Mouse (Mus musculus): ENCODE data around the gene Spaar.

Spaar gene

GRCm38 (mm10) chr4:43729794-43730550, at the start of gene Spaar:
TSS of gene Spaar (plus strand) at chr4:43730034.
- DNase-seq (ENCODE audit: low spot score in 2 of 2), result no peak

GRCm38 (mm10) chr4:43690021-43690420, 39.8 kb upstream of the Spaar start:
- DNase-seq (ENCODE audit: low spot score in 2 of 2), result no peak

- no peak for DNase-seq (ENCODE audit: low spot score in 2 of 2)
Measured at GRCm38 (mm10) chr4:43691026-43691425, 38.8 kb upstream of the Spaar start.

- DNase-seq (ENCODE audit: low spot score in 2 of 2), result no peak
Measured at GRCm38 (mm10) chr4:43693806-43694241, 36.0 kb upstream of the Spaar start.

GRCm38 (mm10) chr4:43694439-43695248, 35.2 kb upstream of the Spaar start:
- DNase-seq (ENCODE audit: low spot score in 2 of 2), result no peak

- no peak for DNase-seq (ENCODE audit: low spot score in 2 of 2)
Measured at GRCm38 (mm10) chr4:43695249-43695671, 34.6 kb upstream of the Spaar start.

GRCm38 (mm10) chr4:43696561-43696960, 33.3 kb upstream of the Spaar start:
- DNase-seq (ENCODE audit: low spot score in 2 of 2), result no peak

GRCm38 (mm10) chr4:43700707-43701106, 29.1 kb upstream of the Spaar start, which contains the start of gene Olfr70:
TSS of gene Olfr70 (minus strand) at chr4:43700807.
- DNase-seq (ENCODE audit: low spot score in 2 of 2), result no peak

GRCm38 (mm10) chr4:43703439-43703838, 26.4 kb upstream of the Spaar start:
- DNase-seq (ENCODE audit: low spot score in 2 of 2), result no peak

- DNase-seq (ENCODE audit: low spot score in 2 of 2), result no peak
Measured at GRCm38 (mm10) chr4:43703851-43704250, 26.0 kb upstream of the Spaar start.

- no peak for DNase-seq (ENCODE audit: low spot score in 2 of 2)
Measured at GRCm38 (mm10) chr4:43705991-43706390, 23.8 kb upstream of the Spaar start.

GRCm38 (mm10) chr4:43709869-43710268, 20.0 kb upstream of the Spaar start, which contains the start of gene Olfr71:
TSS of gene Olfr71 (minus strand) at chr4:43710255.
- DNase-seq (ENCODE audit: low spot score in 2 of 2), result no peak

GRCm38 (mm10) chr4:43711821-43712220, 18.0 kb upstream of the Spaar start:
- peak; percentile 66 to 74 for DNase-seq (ENCODE audit: low spot score in 2 of 2)

- no peak for DNase-seq (ENCODE audit: low spot score in 2 of 2)
Measured at GRCm38 (mm10) chr4:43713652-43714219, 16.1 kb upstream of the Spaar start.

GRCm38 (mm10) chr4:43720491-43721228, 9.2 kb upstream of the Spaar start:
- DNase-seq (ENCODE audit: low spot score in 2 of 2), result no peak

GRCm38 (mm10) chr4:43722191-43722590, 7.6 kb upstream of the Spaar start:
- DNase-seq (ENCODE audit: low spot score in 2 of 2), result no peak

- DNase-seq (ENCODE audit: low spot score in 2 of 2), result no peak
Measured at GRCm38 (mm10) chr4:43724764-43725163, 5.1 kb upstream of the Spaar start.

GRCm38 (mm10) chr4:43726228-43726993, 3.4 kb upstream of the Spaar start:
- DNase-seq (ENCODE audit: low spot score in 2 of 2), result no peak

- DNase-seq (ENCODE audit: low spot score in 2 of 2), result no peak
Measured at GRCm38 (mm10) chr4:43726995-43727394, 2.8 kb upstream of the Spaar start, which contains the start of gene Hrct1. TSS of gene Hrct1 (plus strand) at chr4:43727188.

GRCm38 (mm10) chr4:43727718-43728575, 1.9 kb upstream of the Spaar start:
- DNase-seq (ENCODE audit: low spot score in 2 of 2), result no peak
